Mouse (Mus musculus) right cerebral cortex, adult 2 months (tissue): Measurements from ENCODE around the gene Btla.

Experiments used
- DNase-seq, 2 experiments: peaks; one replicate each; pipeline ENCODE4 v3.0.0; 2021 to 2022; ENCODE audit warnings: low spot score in 2 of 2

Btla gene

DNA sequence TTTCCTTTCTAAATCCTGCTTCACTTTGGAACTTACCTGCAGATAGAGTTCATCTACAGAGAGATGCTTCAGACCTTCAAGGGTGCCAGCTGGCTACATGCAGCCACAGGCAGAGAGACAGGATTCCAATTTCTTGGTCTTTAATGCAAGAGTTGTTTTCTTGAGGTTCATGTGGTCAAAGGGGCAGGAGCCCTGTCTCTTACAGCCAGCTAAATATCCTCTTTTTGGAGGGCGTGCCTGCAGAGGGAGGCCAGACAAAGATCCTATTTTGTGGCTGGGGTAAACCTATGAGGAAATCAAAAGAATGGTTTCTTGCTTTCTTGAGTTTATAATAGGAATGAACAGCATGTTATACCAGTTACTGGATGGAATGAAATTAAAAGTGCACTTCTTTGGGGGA, 33.5 kb downstream of the Btla start:
- no peak for DNase-seq

GRCm38 (mm10) chr16:45259663-45260062, 35.5 kb downstream of the Btla start:
- DNase-seq, result no peak

GRCm38 (mm10) chr16:45261321-45261720, 37.2 kb downstream of the Btla start:
- no peak for DNase-seq

- no peak for DNase-seq
Observed at GRCm38 (mm10) chr16:45262051-45262450, 37.9 kb downstream of the Btla start.

DNA sequence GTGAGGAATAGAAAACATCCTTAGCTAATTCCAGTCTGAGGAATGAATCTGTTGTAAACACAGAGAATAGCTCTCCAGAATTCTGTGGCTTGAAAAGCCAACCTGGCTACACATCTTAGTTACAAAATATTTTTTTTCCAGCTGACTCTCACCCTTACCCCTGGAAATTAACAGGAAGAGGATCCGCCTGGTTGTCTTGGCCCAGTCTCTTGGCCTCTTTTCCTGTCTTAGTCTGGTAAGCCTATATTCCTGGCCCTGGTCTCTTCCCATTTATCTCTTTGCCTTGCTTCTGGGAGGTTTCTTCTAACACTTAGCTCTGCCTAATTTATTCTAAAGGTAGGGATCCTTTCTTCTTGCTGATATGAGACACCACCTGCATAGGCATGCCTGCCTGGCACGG, 45.8 kb downstream of the Btla start:
- DNase-seq, result no peak

DNA sequence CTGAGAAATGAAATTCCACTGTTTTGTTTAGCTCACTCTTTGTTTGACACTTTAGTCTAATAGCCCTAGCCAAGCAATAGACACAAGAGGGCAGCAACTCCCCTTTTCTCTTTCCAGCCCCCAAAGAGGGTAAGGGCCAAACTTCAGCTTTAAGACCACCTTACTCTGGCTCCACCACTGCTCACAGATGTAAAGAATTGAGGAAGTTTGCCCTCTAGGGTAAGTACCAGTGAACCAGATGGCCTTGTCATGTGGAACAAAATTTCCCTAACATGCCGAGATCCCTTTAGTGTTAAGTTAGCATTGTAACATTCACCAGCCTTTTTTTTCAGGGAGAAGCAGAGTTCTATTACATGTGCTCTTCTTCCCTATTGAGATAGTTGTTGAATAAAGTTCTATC, 59.0 kb downstream of the Btla start:
- no peak for DNase-seq

- DNase-seq, result no peak
Observed at GRCm38 (mm10) chr16:45297806-45298205, 73.7 kb downstream of the Btla start.
